Mouse (Mus musculus) megakaryocyte-erythroid progenitor cell, adult 5-6 weeks (primary cell): ENCODE data around the gene Rgs3. TPM values are rescaled to one million over a fixed set of nuclear protein-coding genes. Genes with fewer than 3 reads are reported as not detected.

Source experiments
- ATAC-seq: replicated peaks from 2 replicates; pipeline ENCODE4 v1.8.0; 2016; ENCODE audit warnings: mild to moderate bottlenecking, inconsistent platforms; ENCODE audit not compliant: severe bottlenecking, poor library complexity, low FRiP score, low TSS enrichment
- total RNA-seq, 2 experiments: library from RNA; stranded (forward) in 1 of 2; stranded (reverse) in 1 of 2; fragments of 200-1000, 215-1000 nt in 1 of 2; fragments of >200 nt in 1 of 2; fragmentation: Nextera tagmentation in 1 of 2; gene quantifications; 2 replicates each; pipeline ENCODE4 v1.2.3; 2014 to 2017

The Rgs3 gene
- 0.68 and 11.0 TPM in 2 replicates for total RNA-seq (2014; fragmentation: Nextera tagmentation)
- total RNA-seq (2017) = 2.9 and 5.0 TPM in 2 replicates

- no peak for ATAC-seq
Observed at GRCm38 (mm10) chr4:62559797-62560329, at the start of gene Rgs3. Gene Rgs3, plus strand, starts transcription at chr4:62559847.

GRCm38 (mm10) chr4:62509946-62510345, 49.7 kb upstream of the Rgs3 start:
- ATAC-seq = no peak

GRCm38 (mm10) chr4:62513998-62514506, 45.6 kb upstream of the Rgs3 start:
- no peak for ATAC-seq

- ATAC-seq = no peak
Observed at GRCm38 (mm10) chr4:62514995-62515394, 44.7 kb upstream of the Rgs3 start.

- ATAC-seq = peak; percentile 34
Observed at GRCm38 (mm10) chr4:62515490-62515889, 44.2 kb upstream of the Rgs3 start.

GRCm38 (mm10) chr4:62516079-62516478, 43.6 kb upstream of the Rgs3 start:
- no peak for ATAC-seq

- peak; percentile 80 for ATAC-seq
Observed at GRCm38 (mm10) chr4:62516579-62516978, 43.1 kb upstream of the Rgs3 start.

- ATAC-seq = peak; percentile 18
Observed at GRCm38 (mm10) chr4:62517046-62517445, 42.6 kb upstream of the Rgs3 start.

- ATAC-seq = no peak
Observed at GRCm38 (mm10) chr4:62517538-62518415, 41.9 kb upstream of the Rgs3 start.

- ATAC-seq = no peak
Observed at GRCm38 (mm10) chr4:62518416-62519121, 41.1 kb upstream of the Rgs3 start.

GRCm38 (mm10) chr4:62519122-62519848, 40.4 kb upstream of the Rgs3 start:
- ATAC-seq = 0 out of 2 replicates have a peak, but pooled peaks have one; percentile 3

GRCm38 (mm10) chr4:62519849-62520233, 39.8 kb upstream of the Rgs3 start, which contains the start of gene Alad:
Gene Alad, minus strand, starts transcription at chr4:62519918.
- 0 out of 2 replicates have a peak, but pooled peaks have one; percentile 9 for ATAC-seq

GRCm38 (mm10) chr4:62520892-62521400, 38.7 kb upstream of the Rgs3 start:
- ATAC-seq = no peak

- peak; percentile 86 for ATAC-seq
Observed at GRCm38 (mm10) chr4:62524651-62525488, 34.8 kb upstream of the Rgs3 start, which contains the start of the genes Pole3 and 4933430I17Rik. Gene Pole3, minus strand, starts transcription at chr4:62525068. Gene 4933430I17Rik, plus strand, starts transcription at chr4:62525369.

GRCm38 (mm10) chr4:62525489-62525811, 34.2 kb upstream of the Rgs3 start:
- ATAC-seq = no peak

- ATAC-seq = no peak
Observed at GRCm38 (mm10) chr4:62526256-62526655, 33.4 kb upstream of the Rgs3 start.

GRCm38 (mm10) chr4:62527655-62528054, 32.0 kb upstream of the Rgs3 start:
- ATAC-seq = peak; percentile 39

- no peak for ATAC-seq
Observed at GRCm38 (mm10) chr4:62533729-62534128, 25.9 kb upstream of the Rgs3 start.
